Mouse (Mus musculus) embryonic fibroblast, embryonic 13.5 days (primary cell): ENCODE measurements around the gene Vgf.

ENCODE experiments used
- CTCF ChIP-seq: IDR thresholded peaks from 2 replicates; pipeline ENCODE4 v1.5.1; 2011; ENCODE audit warnings: mild to moderate bottlenecking, control low read depth, low read length, moderate library complexity, borderline replicate concordance; ENCODE audit not compliant: insufficient read depth
- POLR2A ChIP-seq: IDR thresholded peaks from 2 replicates; pipeline ENCODE4 v1.6.1; 2011; ENCODE audit warnings: low read depth, mild to moderate bottlenecking, control low read depth, low read length, moderate library complexity

DNA sequence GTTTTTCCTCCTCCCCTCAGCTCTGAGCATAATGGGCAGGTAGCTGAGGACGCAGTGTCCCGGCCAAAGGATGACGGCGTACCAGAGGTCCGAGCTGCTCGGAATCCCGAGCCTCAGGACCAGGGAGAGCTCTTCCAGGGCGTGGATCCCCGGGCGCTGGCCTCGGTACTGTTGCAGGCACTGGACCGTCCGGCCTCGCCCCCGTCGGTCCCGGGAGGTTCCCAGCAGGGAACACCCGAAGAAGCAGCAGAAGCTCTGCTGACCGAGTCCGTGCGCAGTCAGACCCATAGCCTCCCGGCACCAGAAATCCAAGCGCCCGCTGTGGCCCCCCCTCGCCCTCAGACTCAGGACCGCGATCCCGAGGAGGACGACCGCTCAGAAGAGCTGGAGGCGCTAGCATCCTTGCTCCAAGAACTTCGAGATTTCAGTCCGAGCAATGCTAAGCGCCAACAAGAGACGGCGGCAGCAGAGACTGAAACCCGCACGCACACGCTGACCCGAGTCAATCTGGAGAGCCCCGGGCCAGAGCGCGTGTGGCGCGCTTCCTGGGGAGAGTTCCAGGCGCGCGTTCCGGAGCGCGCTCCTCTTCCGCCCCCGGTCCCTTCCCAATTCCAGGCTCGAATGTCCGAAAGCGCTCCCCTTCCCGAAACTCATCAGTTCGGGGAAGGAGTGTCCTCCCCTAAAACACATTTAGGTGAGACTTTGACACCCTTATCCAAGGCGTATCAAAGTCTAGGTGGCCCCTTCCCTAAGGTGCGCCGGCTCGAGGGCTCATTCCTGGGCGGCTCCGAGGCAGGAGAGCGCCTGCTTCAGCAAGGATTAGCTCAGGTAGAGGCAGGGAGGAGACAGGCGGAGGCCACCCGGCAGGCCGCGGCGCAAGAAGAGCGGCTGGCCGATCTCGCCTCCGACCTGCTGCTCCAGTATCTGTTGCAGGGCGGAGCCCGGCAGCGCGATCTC is 5.2 kb downstream of the Vgf start:
- TF ChIP-seq CTCF (no peak), POLR2A (no peak)
